In the genomic region with DNA sequence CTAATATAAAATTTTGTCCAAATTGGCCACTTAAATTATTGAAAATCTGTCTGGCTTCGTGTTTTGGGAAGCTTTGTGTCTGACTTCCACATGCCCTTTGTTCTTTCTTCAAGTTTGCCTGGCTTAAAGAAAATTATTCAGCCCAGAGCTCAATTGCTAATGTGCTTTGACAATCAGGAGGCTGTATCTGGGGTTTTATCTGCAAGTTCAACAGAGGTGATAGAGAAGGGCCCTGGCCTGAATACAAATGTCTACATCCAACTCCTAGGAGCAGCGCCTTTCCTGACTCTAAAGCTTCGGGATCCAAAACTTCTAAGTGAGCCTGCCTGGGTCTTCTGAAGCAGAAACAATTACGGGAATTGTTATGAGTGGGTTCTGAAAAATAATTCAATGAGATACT, we compare ENCODE assay signal across 23 mouse cellular contexts.
"Had no signal": no experiment of that assay in that cellular context is flagged by ENCODE, and none has a peak within 500 bp of the region (broad histone marks: within the 10 kb centered on the region; RNA-seq: fewer than 3 reads in every experiment).

No protein-coding gene starts in this region.

- DNase-seq: forebrain, postnatal 0 days; gastrocnemius, postnatal 14 days; gastrocnemius, postnatal 36 days; heart, adult 11 months; heart, adult 2 months; heart, postnatal 14 days; heart, postnatal 36 days; kidney, adult 11 months; kidney, adult 8-10 months; kidney, postnatal 10 days; kidney, postnatal 25 days; kidney, postnatal 4 days had no signal

- H3K9me3 ChIP-seq: heart, embryonic 13.5 days; heart, embryonic 15.5 days; hindbrain, embryonic 12.5 days; hindbrain, embryonic 15.5 days; limb, embryonic 10.5 days; limb, embryonic 12.5 days had no signal

- H3K27ac ChIP-seq: heart, adult 2 months; heart, embryonic 13.5 days; heart, embryonic 15.5 days; hindbrain, embryonic 12.5 days; hindbrain, embryonic 15.5 days; hindbrain, postnatal 0 days; layer of hippocampus, adult 2 months; left cerebral cortex, adult 2 months; limb, embryonic 10.5 days; limb, embryonic 12.5 days had no signal

- H3K4me2 ChIP-seq: heart, embryonic 11.5 days; heart, embryonic 13.5 days; heart, embryonic 15.5 days; hindbrain, embryonic 12.5 days; hindbrain, embryonic 15.5 days; limb, embryonic 12.5 days had no signal

- H3K4me1 ChIP-seq: heart, embryonic 13.5 days; heart, embryonic 15.5 days; hindbrain, embryonic 12.5 days; hindbrain, embryonic 15.5 days; limb, embryonic 10.5 days; limb, embryonic 12.5 days had no signal

- ATAC-seq: forebrain, postnatal 0 days; hindbrain, postnatal 0 days; intestine, embryonic 16.5 days had no signal

- H3K4me3 ChIP-seq: heart, adult 2 months; heart, embryonic 13.5 days; heart, embryonic 15.5 days; hindbrain, embryonic 12.5 days; hindbrain, embryonic 15.5 days; layer of hippocampus, adult 2 months; left cerebral cortex, adult 2 months; limb, embryonic 10.5 days; limb, embryonic 12.5 days had no signal

- H3K36me3 ChIP-seq: heart, embryonic 13.5 days; heart, embryonic 15.5 days; hindbrain, embryonic 12.5 days; hindbrain, embryonic 15.5 days; limb, embryonic 10.5 days; limb, embryonic 12.5 days had no signal

- H3K9ac ChIP-seq: forebrain, postnatal 0 days; heart, embryonic 13.5 days; heart, embryonic 15.5 days; hindbrain, embryonic 12.5 days; hindbrain, embryonic 15.5 days; limb, embryonic 12.5 days had no signal

- H3K27me3 ChIP-seq: heart, embryonic 13.5 days; heart, embryonic 15.5 days; hindbrain, embryonic 12.5 days; hindbrain, embryonic 15.5 days; limb, embryonic 12.5 days had no signal
